Mouse (Mus musculus) kidney, postnatal 25 days (tissue): Measurements from ENCODE around the gene Pole.

Source experiments
- DNase-seq, 2 experiments: peaks; one replicate each; pipeline ENCODE4 v3.0.0; 2021; ENCODE audit warnings: mixed read lengths in 2 of 2

Pole gene

GRCm38 (mm10) chr5:110345553-110345952, 59.4 kb downstream of the Pole start:
- DNase-seq = no peak

- DNase-seq = no peak
Measured at GRCm38 (mm10) chr5:110347006-110347405, 60.9 kb downstream of the Pole start.

DNA sequence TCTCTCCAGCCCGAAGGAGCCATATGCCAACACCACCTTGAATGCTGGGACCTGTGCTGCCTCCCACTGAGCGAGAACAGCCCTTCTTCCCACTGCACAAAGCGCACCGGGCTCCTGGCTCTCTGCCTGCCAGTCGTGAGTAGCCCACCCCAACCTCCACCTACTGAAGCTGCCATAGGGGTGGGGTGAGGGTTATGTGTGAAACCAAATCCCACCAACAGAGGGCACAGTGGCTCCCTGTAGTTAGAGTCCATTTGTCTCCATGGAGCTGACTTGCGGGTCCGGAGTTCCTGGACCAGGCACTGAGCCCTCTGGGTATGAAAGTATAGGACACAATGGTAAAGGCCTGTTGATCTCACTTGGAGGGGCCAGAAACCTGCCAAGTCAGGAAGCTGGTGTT, 68.6 kb downstream of the Pole start:
- peak in 1 of 2 experiments; percentile 72 for DNase-seq

DNA sequence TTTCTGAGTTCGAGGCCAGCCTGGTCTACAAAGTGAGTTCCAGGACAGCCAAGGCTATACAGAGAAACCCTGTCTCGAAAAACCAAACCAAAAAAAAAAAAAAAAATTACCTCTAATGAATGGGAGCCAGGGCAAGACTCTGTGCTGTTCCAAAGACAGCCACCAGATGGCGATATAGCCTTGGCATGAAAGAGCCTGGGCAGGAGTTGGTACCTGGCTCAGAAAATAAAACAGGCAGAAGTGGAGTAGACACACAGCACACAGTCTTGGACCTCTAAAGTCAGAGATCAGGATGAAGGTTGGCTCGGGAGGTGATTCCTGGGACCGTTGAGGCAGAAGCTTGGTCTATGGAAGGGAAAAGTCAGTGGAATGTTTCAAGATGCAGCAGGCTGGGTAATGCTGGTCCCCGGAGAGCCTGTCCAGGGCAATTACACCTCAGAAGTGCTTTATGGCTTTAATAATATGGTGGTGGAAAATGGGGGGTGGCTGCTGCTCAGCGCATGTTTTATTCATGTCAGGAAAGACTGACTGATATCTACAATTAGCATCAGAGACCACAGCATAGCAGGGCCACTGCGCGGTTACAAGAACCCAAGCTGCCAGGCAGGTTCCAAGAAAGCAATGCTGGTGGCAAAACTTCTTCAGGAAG, 71.5 kb downstream of the Pole start:
- peak; percentile 81 to 93 for DNase-seq

GRCm38 (mm10) chr5:110361465-110361864, 75.4 kb downstream of the Pole start:
- no peak for DNase-seq

DNA sequence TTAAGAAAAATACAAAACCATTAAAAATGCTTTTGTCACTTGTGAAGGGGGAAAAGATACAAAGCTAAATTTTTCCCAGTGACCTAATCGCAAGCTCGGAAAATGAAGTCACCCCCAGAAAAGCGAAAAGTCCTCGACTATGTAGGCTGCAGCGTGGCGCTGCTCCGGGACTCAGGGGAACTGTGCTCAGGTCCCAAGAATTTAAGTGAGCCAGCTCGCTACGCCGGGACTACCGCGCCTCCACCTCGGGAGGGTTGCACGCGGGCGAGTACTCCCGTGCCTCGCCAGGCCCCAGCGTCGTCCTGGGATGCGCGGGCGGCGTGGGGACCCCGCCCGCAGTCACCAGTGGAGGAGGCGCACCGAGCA, 76.7 kb downstream of the Pole start:
- no peak for DNase-seq

GRCm38 (mm10) chr5:110363179-110363821, 77.2 kb downstream of the Pole start:
- DNase-seq = peak; percentile 67 to 82

DNA sequence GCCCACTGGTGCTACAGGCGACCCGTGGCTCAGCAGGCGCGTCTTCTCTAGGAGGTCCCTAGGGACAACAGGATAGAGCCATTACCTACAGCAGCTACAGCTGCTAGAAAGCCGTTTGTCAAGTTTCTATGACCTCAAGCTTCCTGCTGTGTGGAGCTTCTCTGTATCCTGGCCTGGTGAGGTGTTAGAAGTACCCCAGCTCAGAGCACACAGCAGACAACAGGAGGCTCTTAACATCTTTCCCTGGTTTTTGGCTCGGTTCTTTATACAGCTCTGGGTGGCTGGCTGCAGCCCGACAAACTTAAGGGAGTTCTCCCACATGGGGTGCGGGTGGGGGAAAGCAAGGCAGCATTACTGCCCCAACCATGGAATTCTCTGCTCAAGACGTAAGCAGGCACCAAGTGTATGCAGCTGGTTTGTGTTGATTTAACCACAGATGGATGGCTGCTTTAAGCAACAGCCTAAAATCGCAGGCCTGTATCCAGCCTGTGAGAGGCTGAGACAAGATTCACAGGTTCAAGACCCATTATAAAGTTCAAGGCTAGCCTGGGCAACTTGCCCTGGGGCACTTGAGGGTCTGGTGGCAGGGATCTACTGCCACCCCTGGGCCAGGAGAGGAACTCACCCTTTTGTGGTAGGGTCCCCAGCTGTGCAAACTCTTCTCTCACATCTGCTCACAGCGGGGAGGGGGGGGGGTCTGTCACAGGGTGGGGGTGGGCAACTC, 77.9 kb downstream of the Pole start:
- DNase-seq = no peak

GRCm38 (mm10) chr5:110376802-110377433, 90.8 kb downstream of the Pole start:
- DNase-seq = peak; percentile 73 to 86

DNA sequence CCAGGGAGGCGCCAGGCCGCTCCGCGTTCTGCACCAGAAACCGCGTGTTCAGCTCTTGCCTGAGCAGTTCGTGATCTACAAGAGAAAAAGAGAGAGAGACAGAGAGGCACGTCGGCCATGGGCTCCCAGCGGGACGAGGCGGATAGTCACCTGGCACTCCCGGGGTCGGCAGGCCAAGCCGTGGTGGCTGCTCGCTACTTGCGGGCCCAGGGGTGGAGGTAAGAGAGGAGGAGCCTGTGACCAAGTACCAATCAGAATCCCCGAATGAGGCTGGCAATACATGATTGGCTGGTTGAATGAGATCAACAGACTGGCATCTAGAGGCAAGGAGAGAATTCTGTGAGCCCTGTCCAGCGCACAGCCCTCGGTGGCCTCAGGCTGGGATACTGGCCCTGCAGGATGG, 92.1 kb downstream of the Pole start:
- no peak for DNase-seq

DNA sequence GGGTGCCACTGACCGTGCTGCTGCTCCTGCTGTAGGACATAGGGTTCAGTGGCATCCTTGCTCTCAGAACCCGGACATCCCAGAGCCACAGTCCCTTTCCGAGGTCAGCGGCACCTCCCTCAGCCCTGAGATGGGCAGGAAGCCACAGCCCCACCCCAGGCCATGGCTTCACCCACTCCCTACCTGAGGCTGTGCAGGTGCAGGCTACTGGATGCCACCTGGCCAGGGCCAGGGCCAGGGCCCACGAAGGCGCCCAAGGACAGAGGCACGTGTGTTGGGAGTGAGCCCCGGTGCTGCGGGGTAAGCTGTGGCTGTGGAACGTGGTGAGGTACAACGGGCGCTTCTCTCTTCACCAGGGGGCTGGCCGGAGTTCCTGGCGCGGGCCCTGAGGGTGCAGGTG, 93.0 kb downstream of the Pole start:
- no peak for DNase-seq

DNA sequence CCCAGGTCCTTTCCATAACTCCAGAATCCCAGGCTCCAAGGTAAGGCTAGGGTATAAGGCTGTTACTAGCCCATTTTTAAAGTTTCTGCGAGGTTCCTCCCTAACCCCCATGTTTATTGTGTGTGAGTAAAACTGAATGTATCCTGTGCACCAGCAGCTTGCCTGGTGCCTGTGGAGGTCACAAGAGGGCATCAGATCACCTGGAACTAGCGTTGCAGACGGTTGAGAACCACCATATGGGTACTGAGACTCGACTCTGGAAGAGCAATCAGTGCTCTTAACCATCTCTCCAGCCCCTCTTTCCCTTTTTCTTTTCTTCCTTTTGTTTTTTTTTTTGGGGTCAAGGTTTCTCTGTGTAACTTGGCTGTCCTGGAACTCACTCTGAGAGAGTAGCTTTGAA, 93.7 kb downstream of the Pole start:
- no peak for DNase-seq

DNA sequence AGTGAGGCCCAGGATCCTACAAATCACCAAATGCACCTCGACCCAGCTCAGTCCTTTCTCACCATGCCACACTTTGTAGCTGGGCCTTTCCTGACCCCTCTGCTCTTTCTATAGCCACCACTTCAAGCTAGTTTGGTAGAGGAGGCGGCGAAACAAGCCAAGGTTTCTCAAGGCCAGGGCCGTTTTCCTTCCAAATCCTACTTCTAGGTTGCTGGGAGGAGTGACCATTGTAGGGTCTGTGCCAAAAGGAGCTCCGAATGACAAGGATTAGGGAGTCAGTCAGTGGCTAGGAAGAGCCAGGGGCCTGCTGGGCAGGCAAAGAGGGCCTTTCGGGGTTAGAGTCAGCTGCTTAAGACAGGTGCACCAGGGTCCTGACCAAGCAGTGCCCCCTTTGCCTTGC, 98.4 kb downstream of the Pole start:
- DNase-seq = no peak

DNA sequence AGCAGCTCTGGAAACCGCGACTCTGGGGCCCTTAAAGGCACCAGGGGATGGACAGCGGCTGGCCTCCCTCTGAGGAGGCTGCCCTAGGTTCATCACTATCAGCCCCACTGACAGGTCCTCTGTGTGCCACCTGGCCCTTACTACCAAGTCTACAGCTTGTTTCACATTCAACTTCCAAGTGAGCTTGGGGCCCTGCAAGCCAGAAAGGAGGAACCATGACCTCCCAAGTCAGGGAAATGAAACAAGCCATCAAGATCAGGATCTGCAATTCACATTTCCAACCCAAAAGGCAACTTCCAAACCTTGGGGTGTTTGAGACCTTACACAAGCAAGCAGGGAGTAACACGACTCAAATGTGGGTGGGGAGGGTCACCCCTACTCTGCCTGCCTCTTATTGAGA, 99.2 kb downstream of the Pole start:
- no peak for DNase-seq

DNA sequence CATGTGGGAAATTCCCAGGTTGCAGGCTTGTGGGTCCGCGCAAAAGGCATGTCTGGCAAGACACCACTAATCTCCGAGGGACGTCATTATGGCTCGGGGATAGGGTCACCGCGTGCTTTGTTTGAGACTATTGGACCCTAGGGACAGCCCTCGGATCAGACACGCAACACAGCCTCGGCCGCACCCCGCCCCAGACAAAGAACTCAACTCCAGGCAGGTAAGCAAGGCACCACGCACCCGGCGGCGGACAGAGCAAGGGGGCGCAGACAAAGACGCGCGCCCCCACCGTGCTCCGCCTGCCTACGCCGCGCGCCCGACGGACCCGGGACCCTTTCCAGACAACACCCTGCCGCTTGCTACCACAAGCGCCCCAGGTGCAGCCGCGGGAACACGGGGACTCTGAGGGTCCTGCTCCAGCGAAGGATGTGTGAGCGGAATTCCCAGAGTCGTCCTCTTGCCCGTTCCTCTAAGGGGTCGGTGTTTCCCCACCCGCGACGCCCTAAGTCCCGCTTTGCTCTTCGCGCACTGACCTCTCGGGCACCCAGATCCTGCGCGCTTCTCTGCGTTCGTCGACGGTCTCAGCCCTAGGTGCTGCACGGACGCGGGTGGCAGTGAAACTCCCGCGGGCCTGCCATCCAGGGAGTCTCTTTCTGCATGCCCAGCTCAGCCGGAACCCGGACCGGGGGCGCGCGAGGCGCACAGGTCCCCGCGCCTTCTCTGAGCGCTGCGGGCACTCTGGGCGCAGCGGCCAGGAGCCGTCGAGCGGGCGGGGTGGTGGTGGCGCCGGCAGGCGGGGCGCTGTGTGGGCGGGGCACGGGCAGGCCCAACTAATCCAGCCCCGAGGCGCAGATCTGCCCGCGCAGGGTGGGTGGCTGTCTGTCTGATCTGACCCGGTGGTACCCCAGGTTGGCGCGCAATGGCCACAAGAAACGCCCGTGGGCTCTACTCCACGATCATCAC, 100.5 kb downstream of the Pole start:
- peak; percentile 74 to 84 for DNase-seq
